Mouse (Mus musculus): ENCODE results near the gene Abce1. TPM values are rescaled to one million over a fixed set of nuclear protein-coding genes. Genes with fewer than 3 reads are reported as not detected.
A peak's percentile ranks its signal among the peaks of the same experiment; 100 is the strongest.

Gene Abce1
- polyA plus RNA-seq, 1 experiment, result 19.6 TPM

DNA sequence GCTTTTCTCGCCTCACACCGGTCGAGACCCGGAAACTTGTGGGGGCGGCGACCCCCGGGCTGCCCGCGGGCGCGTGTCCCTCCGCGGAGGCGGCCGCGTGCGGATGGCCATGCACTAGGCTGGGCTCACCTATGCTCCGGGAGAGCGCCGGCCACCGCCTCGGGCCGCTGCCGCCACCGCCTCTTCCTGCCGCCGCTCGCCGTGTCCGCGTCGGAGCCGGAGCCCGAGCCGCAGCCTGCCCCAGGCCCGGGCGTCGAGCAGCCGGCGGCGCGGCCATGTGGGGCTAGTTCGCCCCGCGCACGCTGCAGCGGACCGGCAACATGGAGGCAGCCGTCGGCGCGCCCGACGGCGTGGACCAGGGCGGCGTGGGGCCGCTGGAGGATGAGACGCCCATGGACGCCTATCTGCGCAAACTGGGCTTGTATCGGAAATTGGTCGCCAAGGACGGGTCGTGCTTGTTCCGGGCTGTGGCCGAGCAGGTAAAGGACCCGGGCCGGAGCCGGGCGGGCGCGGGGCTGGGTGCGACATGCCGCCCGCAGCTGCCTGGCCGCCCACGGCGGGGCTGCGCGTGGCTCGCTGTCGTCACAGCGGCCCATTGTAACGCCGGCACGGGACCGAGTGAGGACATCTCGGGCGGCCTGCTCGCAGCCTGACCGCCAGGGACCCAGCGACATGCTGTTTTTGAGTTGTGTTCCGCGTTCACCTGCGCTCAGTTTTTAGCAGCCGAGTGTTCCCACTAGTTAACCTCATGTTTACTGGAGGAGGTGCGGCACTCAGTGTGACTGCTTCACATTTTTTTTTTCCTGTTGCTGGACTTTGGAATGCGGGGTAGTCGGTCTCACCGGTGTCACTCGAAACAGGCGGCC, 71.7 kb downstream of the Abce1 start, which contains the start of gene Otud4:
TSS of gene Otud4 (plus strand) at position 33 of the 866 bp plus-strand sequence.
- no peaks in the 10 kb centered on the region for H3K36me3 ChIP-seq (ENCODE audit: control insufficient read depth, insufficient read depth, low read length)
- TF ChIP-seq CTCF (IDR thresholded peaks at IDR 0.05; ENCODE audit: control insufficient read depth, insufficient read depth, insufficient replicate concordance, low read depth, low read length) (peak; percentile 2; the same call in 1 of the 2 replicates), POLR2A (IDR thresholded peaks at IDR 0.05; ENCODE audit: control insufficient read depth, low read depth, low read length) (peak; percentile 84)
- peak within 1 kb of the TSS; percentile 97 for H3K4me3 ChIP-seq (ENCODE audit: control insufficient read depth, low read depth, low read length)
- no peaks in the 10 kb centered on the region for H3K27me3 ChIP-seq (ENCODE audit: control insufficient read depth, insufficient read depth, low read length)
- peaks cover 2% of the 10 kb centered on the region; the same call in 1 of the 2 replicates for H3K4me1 ChIP-seq (ENCODE audit: control insufficient read depth, insufficient read depth, low read length)
- peak within 1 kb of the TSS; percentile 98 for H3K27ac ChIP-seq (ENCODE audit: control insufficient read depth, insufficient read depth, low read depth, low read length)

DNA sequence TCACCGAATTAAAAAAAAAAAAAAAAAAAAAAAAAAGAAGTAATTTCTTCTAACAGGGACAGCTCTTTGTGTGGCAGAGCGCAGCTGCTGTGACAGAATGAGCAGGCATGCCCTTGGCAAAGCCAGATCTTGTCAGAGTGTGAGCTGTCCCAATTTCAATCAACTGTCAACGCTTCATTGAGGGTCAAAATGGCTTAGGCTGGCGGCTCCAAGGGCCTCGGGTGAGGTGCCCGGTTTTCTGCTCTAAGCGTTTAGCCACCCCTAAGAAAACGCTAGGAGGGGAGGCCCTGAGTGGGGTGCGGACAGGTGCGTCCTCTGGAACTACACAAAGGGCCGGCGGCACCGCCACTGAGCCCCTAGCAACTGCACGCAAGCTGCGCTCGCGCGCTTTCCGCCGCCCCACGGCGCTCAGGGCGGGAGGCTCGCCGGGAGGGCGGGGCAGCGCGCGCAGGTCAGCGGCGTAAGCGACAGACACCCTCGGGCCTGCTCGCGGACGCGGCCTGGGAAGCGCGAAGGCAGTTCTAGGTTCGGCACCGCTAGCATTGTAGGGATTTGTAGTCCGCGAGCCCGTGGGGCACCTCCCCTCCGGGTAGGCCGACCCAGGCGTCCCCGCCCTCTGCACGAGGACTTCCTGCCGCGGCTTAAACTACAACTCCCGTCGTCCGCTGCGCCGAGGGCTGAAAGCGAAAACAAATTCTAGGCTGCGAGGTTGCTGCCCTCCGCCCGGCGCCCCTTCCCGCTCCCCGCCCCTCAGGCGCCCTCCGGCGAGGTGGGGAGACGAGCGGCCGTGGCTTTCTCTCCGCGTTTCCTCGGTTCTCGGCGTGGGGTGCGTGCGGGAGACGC, 72.6 kb downstream of the Abce1 start:
- Histone ChIP-seq H3K27ac (ENCODE audit: control insufficient read depth, insufficient read depth, low read depth, low read length) (peak overlapping the region; percentile 98), H3K27me3 (ENCODE audit: control insufficient read depth, insufficient read depth, low read length) (no peaks in the 10 kb centered on the region), H3K4me3 (ENCODE audit: control insufficient read depth, low read depth, low read length) (peak overlapping the region; percentile 97), H3K36me3 (ENCODE audit: control insufficient read depth, insufficient read depth, low read length) (no peaks in the 10 kb centered on the region), H3K4me1 (ENCODE audit: control insufficient read depth, insufficient read depth, low read length) (peaks cover 2% of the 10 kb centered on the region; the same call in 1 of the 2 replicates)
- TF ChIP-seq CTCF (IDR thresholded peaks at IDR 0.05; ENCODE audit: control insufficient read depth, insufficient read depth, insufficient replicate concordance, low read depth, low read length) (no peak), POLR2A (IDR thresholded peaks at IDR 0.05; ENCODE audit: control insufficient read depth, low read depth, low read length) (peak; percentile 94)

DNA sequence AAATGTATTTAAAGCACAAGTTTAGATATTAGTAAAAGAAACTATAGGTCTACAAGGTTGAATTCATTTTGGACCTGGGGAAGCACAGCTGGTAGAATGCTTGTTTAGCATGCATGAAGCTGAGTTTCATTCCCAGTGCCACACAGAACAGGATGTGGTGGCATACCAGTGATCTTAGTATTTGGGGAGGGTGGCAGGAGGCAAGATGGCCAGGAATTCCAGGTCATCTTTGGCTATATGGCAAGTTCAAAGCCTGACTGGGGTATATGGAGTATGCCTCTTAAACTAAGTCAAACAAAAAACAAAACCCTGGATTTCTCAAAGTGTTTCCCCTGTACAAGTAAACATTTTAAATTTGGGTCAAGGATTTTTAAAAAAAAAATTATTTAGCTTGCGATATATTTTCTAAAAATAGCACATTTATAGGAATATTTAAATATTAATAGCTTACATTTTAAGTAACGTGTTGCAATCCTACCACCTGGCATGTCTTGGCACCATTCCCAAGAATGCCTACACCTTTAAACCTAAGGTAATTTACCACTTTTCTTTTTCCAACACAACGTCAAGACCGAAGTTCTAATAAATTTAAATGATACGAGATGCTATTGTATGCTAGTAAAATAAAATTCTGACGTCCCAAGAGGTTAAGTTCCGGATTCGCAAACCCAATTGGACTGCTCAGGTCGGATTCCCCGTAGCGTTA, 73.4 kb downstream of the Abce1 start:
- peaks cover 2% of the 10 kb centered on the region; the same call in 1 of the 2 replicates for H3K4me1 ChIP-seq (ENCODE audit: control insufficient read depth, insufficient read depth, low read length)
- H3K36me3 ChIP-seq (ENCODE audit: control insufficient read depth, insufficient read depth, low read length), result no peaks in the 10 kb centered on the region
- TF ChIP-seq POLR2A (IDR thresholded peaks at IDR 0.05; ENCODE audit: control insufficient read depth, low read depth, low read length), result no peak
- no peak for TF ChIP-seq CTCF (IDR thresholded peaks at IDR 0.05; ENCODE audit: control insufficient read depth, insufficient read depth, insufficient replicate concordance, low read depth, low read length)
- H3K27ac ChIP-seq (ENCODE audit: control insufficient read depth, insufficient read depth, low read depth, low read length), result peak overlapping the region; percentile 98; the same call in 1 of the 2 replicates
- H3K4me3 ChIP-seq (ENCODE audit: control insufficient read depth, low read depth, low read length), result peak overlapping the region; percentile 97
- H3K27me3 ChIP-seq (ENCODE audit: control insufficient read depth, insufficient read depth, low read length), result no peaks in the 10 kb centered on the region

DNA sequence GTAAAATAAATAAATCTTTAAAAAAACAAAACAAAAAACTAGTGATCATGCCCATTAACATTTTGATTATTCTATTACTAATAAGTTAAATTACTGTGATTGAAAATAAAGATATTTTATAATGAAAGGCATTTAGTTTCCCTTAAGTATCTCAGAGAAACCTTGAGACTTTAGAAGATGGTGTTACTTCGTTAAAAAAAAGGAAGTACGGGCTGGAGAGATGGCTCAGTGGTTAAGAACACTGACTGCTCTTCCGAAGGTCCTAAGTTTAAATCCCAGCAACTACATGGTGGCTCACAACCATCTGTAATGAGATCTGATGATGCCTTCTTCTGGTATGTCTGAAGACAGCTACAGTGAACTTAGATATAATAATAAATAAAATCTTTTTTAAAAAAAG, 74.3 kb downstream of the Abce1 start:
- H3K27me3 ChIP-seq (ENCODE audit: control insufficient read depth, insufficient read depth, low read length), result no peaks in the 10 kb centered on the region

DNA sequence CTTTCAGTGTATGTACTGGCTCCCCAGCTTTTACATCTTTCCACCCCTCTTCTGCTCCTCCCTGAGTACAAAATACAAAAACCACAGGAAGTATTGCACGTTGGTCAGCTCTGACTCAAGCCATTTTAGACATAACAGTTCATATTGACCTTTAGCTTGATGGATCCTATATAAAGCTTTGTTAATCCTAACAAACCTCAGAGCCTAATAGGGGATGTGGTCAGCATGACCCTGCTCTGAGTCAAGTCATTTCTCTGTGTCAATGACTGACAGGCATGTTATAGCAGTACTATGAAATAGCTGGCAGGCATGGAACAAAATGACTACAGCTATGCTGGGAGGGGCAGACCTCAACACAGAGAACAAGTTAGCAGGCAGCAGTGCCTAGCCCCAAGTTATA, 75.4 kb downstream of the Abce1 start:
- no peaks in the 10 kb centered on the region for H3K27me3 ChIP-seq (ENCODE audit: control insufficient read depth, insufficient read depth, low read length)
- no peaks in the 10 kb centered on the region for H3K36me3 ChIP-seq (ENCODE audit: control insufficient read depth, insufficient read depth, low read length)
- no peak overlapping the region for H3K27ac ChIP-seq (ENCODE audit: control insufficient read depth, insufficient read depth, low read depth, low read length)
- H3K4me1 ChIP-seq (ENCODE audit: control insufficient read depth, insufficient read depth, low read length), result peaks cover 2% of the 10 kb centered on the region; the same call in 1 of the 2 replicates
- H3K4me3 ChIP-seq (ENCODE audit: control insufficient read depth, low read depth, low read length), result no peak overlapping the region
- TF ChIP-seq POLR2A (IDR thresholded peaks at IDR 0.05; ENCODE audit: control insufficient read depth, low read depth, low read length) (no peak), CTCF (IDR thresholded peaks at IDR 0.05; ENCODE audit: control insufficient read depth, insufficient read depth, insufficient replicate concordance, low read depth, low read length) (no peak)

More for the DNA sequence above, 74.3 kb downstream of the Abce1 start:
- TF ChIP-seq POLR2A (IDR thresholded peaks at IDR 0.05; ENCODE audit: control insufficient read depth, low read depth, low read length), result no peak
- TF ChIP-seq CTCF (IDR thresholded peaks at IDR 0.05; ENCODE audit: control insufficient read depth, insufficient read depth, insufficient replicate concordance, low read depth, low read length), result no peak
- Histone ChIP-seq H3K4me3 (ENCODE audit: control insufficient read depth, low read depth, low read length) (no peak overlapping the region), H3K27ac (ENCODE audit: control insufficient read depth, insufficient read depth, low read depth, low read length) (no peak overlapping the region), H3K4me1 (ENCODE audit: control insufficient read depth, insufficient read depth, low read length) (peaks cover 2% of the 10 kb centered on the region; the same call in 1 of the 2 replicates), H3K36me3 (ENCODE audit: control insufficient read depth, insufficient read depth, low read length) (no peaks in the 10 kb centered on the region)

DNA sequence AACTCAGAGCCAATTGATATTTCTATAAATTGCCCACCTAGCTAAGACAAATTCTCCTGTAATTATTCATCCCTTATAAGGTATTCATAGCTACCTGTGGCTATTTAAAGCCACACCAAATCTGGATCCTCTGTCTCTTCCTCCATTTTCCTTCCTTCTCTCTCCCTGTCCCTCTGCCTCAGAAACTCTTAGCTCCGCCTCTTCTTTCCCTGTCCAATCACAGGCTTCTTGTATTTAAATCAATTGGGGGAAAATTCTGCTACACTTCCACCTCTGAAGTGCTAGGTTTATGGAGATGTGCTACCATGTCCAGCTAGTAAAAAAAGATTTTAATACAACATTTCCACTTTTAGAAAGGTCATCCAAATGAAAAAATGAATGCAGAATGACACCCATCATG, 76.0 kb downstream of the Abce1 start:
- H3K4me3 ChIP-seq (ENCODE audit: control insufficient read depth, low read depth, low read length), result no peak overlapping the region
- no peak overlapping the region for H3K27ac ChIP-seq (ENCODE audit: control insufficient read depth, insufficient read depth, low read depth, low read length)
- no peaks in the 10 kb centered on the region for H3K36me3 ChIP-seq (ENCODE audit: control insufficient read depth, insufficient read depth, low read length)
- no peaks in the 10 kb centered on the region for H3K27me3 ChIP-seq (ENCODE audit: control insufficient read depth, insufficient read depth, low read length)
- H3K4me1 ChIP-seq (ENCODE audit: control insufficient read depth, insufficient read depth, low read length), result peaks cover 2% of the 10 kb centered on the region; the same call in 1 of the 2 replicates
- TF ChIP-seq POLR2A (IDR thresholded peaks at IDR 0.05; ENCODE audit: control insufficient read depth, low read depth, low read length), result no peak
- no peak for TF ChIP-seq CTCF (IDR thresholded peaks at IDR 0.05; ENCODE audit: control insufficient read depth, insufficient read depth, insufficient replicate concordance, low read depth, low read length)

Other genes with a start within 250 kb of the Abce1 start
- 84.6 and 92.0 TPM in 2 replicates for gene Otud4, start 72.1 kb downstream of the Abce1 start, polyA plus RNA-seq (2012; rRNA removed)
- 6.2 and 8.2 TPM in 2 replicates for gene Anapc10, start 80 bp upstream of the Abce1 start, polyA plus RNA-seq (2012; rRNA removed)